Mouse (Mus musculus): ENCODE data around the gene Trnp1.

- TF ChIP-seq GATA1 (IDR thresholded peaks at IDR 0.05; ENCODE audit: low read length) (no peak), TAL1 (IDR thresholded peaks at IDR 0.05; ENCODE audit: low read length) (no peak)
Observed at GRCm38 (mm10) chr4:133485691-133486425, 12.5 kb downstream of the Trnp1 start.
